Mouse (Mus musculus) neutrophil, adult 5-6 weeks (primary cell): Measurements from ENCODE around the gene Olfr1263. TPM values are rescaled to one million over a fixed set of nuclear protein-coding genes. Genes with fewer than 3 reads are reported as not detected.

ENCODE experiments used
- ATAC-seq: fragments of 151-379, 151-347 bp; 2 replicates; pipeline ENCODE4 v1.8.0; 2017; ENCODE audit warnings: mild to moderate bottlenecking, moderate TSS enrichment; ENCODE audit not compliant: insufficient number of reproducible peaks, poor library complexity, low FRiP score, severe bottlenecking; ENCODE audit errors: extremely low read depth
- total RNA-seq: library from RNA; stranded (forward); fragments of 200-1000 nt; gene quantifications from 2 replicates; pipeline ENCODE4 v1.2.3, GENCODE M21; 2017

The Olfr1263 gene
- not detected in 2 replicates for total RNA-seq

DNA sequence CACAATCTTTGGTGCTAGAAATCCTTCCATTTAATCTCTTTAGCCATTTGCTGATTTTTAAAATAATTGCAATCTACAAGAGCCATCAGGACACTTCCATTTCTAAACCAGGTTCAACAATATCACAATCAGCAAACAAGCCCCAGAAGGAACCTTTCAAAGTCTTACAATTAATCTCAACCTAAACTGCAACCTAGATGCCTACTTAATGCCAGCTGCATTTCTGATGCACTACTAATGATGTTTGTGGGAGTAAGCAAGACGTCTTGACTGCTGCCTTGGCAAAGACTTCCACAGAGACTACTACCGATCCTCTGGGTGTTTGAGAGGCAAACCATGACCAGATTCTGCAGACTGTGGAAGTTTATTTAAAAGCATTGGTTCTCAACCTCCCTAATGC, at the start of gene Olfr1263:
TSS of gene Olfr1263 (plus strand) at position 301 of the 400 bp plus-strand sequence.
- no peak for ATAC-seq

GRCm38 (mm10) chr2:89974184-89974583, 37.7 kb upstream of the Olfr1263 start, which contains the start of gene Olfr1260:
Gene Olfr1260 (plus strand): TSS chr2:89974340.
- no peak for ATAC-seq

GRCm38 (mm10) chr2:89977709-89978108, 34.2 kb upstream of the Olfr1263 start:
- ATAC-seq: no peak

- ATAC-seq: no peak
Observed at GRCm38 (mm10) chr2:89990921-89991320, 21.0 kb upstream of the Olfr1263 start, which contains the start of gene Olfr1261. Gene Olfr1261 (plus strand): TSS chr2:89991221.

DNA sequence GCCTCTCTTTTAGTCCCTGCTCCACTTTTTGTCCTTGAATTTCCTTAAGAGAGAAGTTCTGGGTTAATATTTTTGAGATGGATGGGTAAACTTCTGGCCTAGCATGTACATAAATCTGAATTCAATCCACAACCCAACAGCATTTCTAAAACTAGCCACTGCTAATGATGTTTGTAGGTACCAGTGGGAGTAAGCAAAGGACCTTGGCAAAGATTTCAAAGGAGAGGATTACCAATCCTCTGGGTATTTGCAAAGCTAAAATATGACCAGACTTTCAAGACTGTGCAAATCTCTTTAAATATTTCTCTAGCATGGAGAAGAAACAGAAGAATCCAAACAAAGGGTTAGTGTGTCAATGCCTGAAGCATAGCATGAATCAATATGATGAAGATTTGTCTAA, 12.1 kb upstream of the Olfr1263 start, which contains the start of gene Olfr1262:
TSS of gene Olfr1262 (plus strand) at position 301 of the 400 bp plus-strand sequence.
- ATAC-seq: no peak

DNA sequence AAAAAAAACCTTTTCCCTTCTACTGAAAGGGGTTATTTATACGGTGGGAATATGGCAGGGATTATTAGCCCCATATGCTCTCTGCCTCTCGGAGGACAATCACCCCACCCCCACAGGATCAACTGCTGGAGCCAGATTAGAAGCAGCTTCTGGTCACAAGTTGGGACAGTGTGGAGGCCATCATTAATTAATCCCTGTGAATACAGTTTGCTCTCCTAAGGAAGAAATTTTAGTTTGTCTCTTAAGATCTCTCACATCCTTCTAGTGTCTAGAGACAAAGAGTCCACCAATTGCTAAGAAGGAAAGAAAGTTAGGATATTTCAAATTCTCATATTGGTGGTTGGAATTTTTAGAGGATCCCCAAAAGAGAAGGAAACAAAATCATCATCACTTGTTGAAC, 13.5 kb downstream of the Olfr1263 start, which contains the start of gene Olfr1264:
TSS of gene Olfr1264 (minus strand) at position 101 of the 400 bp plus-strand sequence.
- ATAC-seq: no peak

DNA sequence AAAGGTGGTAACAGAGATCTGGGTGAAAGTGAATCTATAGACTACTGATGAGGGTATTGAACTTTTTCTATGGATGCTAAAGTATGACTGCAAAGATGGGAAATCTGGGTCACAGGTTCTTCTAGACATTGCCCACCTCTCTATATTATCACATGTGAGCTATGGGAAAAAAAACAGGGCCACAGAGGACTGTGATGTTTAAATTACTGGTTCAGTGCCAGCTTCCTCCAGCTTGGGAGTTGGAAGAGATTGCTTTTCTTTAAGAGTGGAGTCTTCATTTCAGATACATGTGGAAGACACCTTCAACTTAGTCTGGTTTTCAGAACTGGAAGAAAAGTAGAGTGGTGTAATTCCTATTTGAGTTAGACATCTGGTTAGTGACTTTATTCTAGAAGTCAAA, 23.1 kb downstream of the Olfr1263 start, which contains the start of gene Olfr1265:
TSS of gene Olfr1265 (plus strand) at position 301 of the 400 bp plus-strand sequence.
- ATAC-seq: no peak

DNA sequence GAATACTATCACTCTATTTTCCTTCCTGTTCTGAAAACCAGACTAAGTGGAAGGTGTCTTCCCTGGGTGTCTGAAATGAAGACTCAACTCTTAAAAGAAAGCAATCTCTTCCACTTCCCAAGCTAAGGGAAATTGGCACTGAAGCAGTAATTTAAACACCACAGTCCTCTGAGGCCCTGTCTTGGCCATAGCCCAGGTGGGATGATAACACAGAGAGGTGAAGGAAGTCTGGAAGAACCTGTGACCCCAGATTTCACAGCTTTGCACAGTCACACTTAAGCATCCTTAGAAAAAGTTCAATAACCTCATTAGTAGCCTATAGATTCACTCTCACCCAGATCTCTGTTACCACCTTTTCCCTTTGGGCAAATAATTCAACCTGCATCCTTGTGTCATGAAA, 51.6 kb downstream of the Olfr1263 start, which contains the start of gene Olfr140:
TSS of gene Olfr140 (minus strand) at position 101 of the 400 bp plus-strand sequence.
- ATAC-seq: no peak

Other genes with a start within 250 kb of the Olfr1263 start
- not detected in 2 replicates for gene Olfr1254, start 218.5 kb upstream of the Olfr1263 start, total RNA-seq
- not detected in 2 replicates for gene Olfr1255, start 200.1 kb upstream of the Olfr1263 start, total RNA-seq
- not detected in 2 replicates for gene Olfr1256, start 170.6 kb upstream of the Olfr1263 start, total RNA-seq
- not detected in 2 replicates for gene Olfr48, start 163.9 kb upstream of the Olfr1263 start, total RNA-seq
- gene Olfr1257, start 133.7 kb upstream of the Olfr1263 start, total RNA-seq: not detected in 2 replicates
- gene Olfr1258, start 84.8 kb upstream of the Olfr1263 start, total RNA-seq: not detected in 2 replicates
- not detected in 2 replicates for gene Olfr1259, start 63.5 kb upstream of the Olfr1263 start, total RNA-seq
- not detected in 2 replicates for gene Olfr1260, start 37.8 kb upstream of the Olfr1263 start, total RNA-seq
- gene Olfr1261, start 20.9 kb upstream of the Olfr1263 start, total RNA-seq: not detected in 2 replicates
- not detected in 2 replicates for gene Olfr1262, start 12.0 kb upstream of the Olfr1263 start, total RNA-seq
- not detected in 2 replicates for gene Olfr1264, start 13.4 kb downstream of the Olfr1263 start, total RNA-seq
- gene Olfr1265, start 23.2 kb downstream of the Olfr1263 start, total RNA-seq: not detected in 2 replicates
- gene Olfr140, start 51.5 kb downstream of the Olfr1263 start, total RNA-seq: not detected in 2 replicates
- not detected in 2 replicates for gene Olfr1269, start 109.3 kb downstream of the Olfr1263 start, total RNA-seq
- not detected in 2 replicates for gene Olfr32, start 130.2 kb downstream of the Olfr1263 start, total RNA-seq
- not detected in 2 replicates for gene Olfr1270, start 141.0 kb downstream of the Olfr1263 start, total RNA-seq
- gene Olfr1506, start 212.4 kb downstream of the Olfr1263 start, total RNA-seq: not detected in 2 replicates
- gene Olfr142, start 245.5 kb downstream of the Olfr1263 start, total RNA-seq: not detected in 2 replicates